Mouse (Mus musculus) CH12.LX (cell line): ENCODE data around the gene Vwa7. TPM values are rescaled to one million over a fixed set of nuclear protein-coding genes. Genes with fewer than 3 reads are reported as not detected.

ENCODE experiments used
- DNase-seq: peaks from one replicate; pipeline ENCODE4 v3.0.0-alpha.2; 2013; ENCODE audit errors: extremely low read depth
- H3K27ac ChIP-seq: 2 replicates; pipeline ENCODE4 v1.5.1; 2012; ENCODE audit warnings: low read depth, mild to moderate bottlenecking, control low read depth, moderate library complexity; ENCODE audit not compliant: insufficient read depth
- H3K27me3 ChIP-seq: replicated peaks from 2 replicates; pipeline ENCODE3; 2012; ENCODE audit warnings: inconsistent platforms
- H3K36me3 ChIP-seq, 2 experiments: replicated peaks in 1 of 2; 2 replicates each; pipeline versions ENCODE3 to v1.6.1; 2012; ENCODE audit warnings: inconsistent platforms in 1 of 2, low read length in 1 of 2, mild to moderate bottlenecking in 1 of 2, mixed read lengths in 1 of 2, moderate library complexity in 1 of 2; ENCODE audit not compliant: control insufficient read depth in 1 of 2, insufficient read depth in 1 of 2
- H3K4me1 ChIP-seq, 2 experiments: 2 replicates each; pipeline ENCODE4 v1.6.1; 2012; ENCODE audit warnings: inconsistent platforms in 1 of 2, moderate library complexity in 1 of 2; ENCODE audit not compliant: insufficient read depth in 2 of 2, control insufficient read depth in 1 of 2
- H3K4me2 ChIP-seq: 2 replicates; pipeline ENCODE4 v1.6.1; 2012; ENCODE audit warnings: low read depth, mild to moderate bottlenecking, control low read depth; ENCODE audit not compliant: poor library complexity, insufficient read depth, severe bottlenecking
- H3K4me3 ChIP-seq, 3 experiments: fragments of 150-350 bp in 1 of 3; sonication (generic) in 1 of 3; replicated peaks in 1 of 3; 2 replicates each; pipeline versions ENCODE3 to v1.5.1; 2011 to 2012; ENCODE audit warnings: low read depth in 2 of 3, low read length in 2 of 3, mild to moderate bottlenecking in 2 of 3, moderate library complexity in 2 of 3, control low read depth in 1 of 3, improper control_type of control experiment in 1 of 3, inconsistent platforms in 1 of 3, mixed read lengths in 1 of 3; ENCODE audit not compliant: poor library complexity in 1 of 3
- H3K79me2 ChIP-seq: replicated peaks from 2 replicates; pipeline ENCODE4 v1.6.1; 2012; ENCODE audit warnings: mild to moderate bottlenecking, moderate library complexity; ENCODE audit not compliant: control insufficient read depth, poor library complexity, insufficient read depth, severe bottlenecking; ENCODE audit errors: extremely low read depth
- H3K9ac ChIP-seq: 2 replicates; pipeline ENCODE4 v1.6.1; 2012; ENCODE audit warnings: low read depth, mild to moderate bottlenecking, control low read depth, moderate library complexity; ENCODE audit not compliant: insufficient read depth
- H3K9me3 ChIP-seq: replicated peaks from 2 replicates; pipeline ENCODE3; 2012; ENCODE audit warnings: low read length, inconsistent platforms, mixed read lengths
- BHLHE40 ChIP-seq: IDR thresholded peaks from 2 replicates; pipeline ENCODE4 v1.6.1; 2011; ENCODE audit warnings: mild to moderate bottlenecking, low read depth, low read length, improper control_type of control experiment
- CTCF ChIP-seq, 2 experiments: IDR thresholded peaks in 1 of 2; conservative IDR thresholded peaks in 1 of 2; 2 replicates each; pipeline ENCODE4 v1.5.1; 2011 to 2012; ENCODE audit warnings: low read depth in 2 of 2, low read length in 2 of 2, improper control_type of control experiment in 1 of 2, inconsistent platforms in 1 of 2, mild to moderate bottlenecking in 1 of 2, moderate library complexity in 1 of 2
- E2F4 ChIP-seq: IDR thresholded peaks from 2 replicates; pipeline ENCODE4 v1.6.1; 2011; ENCODE audit warnings: low read depth, low read length, improper control_type of control experiment; ENCODE audit not compliant: insufficient replicate concordance
- ELF1 ChIP-seq: IDR thresholded peaks from 2 replicates; pipeline ENCODE4 v1.6.1; 2014; ENCODE audit warnings: low read depth, mild to moderate bottlenecking, inconsistent platforms, low read length, improper control_type of control experiment
- EP300 ChIP-seq: IDR thresholded peaks from 2 replicates; pipeline ENCODE4 v1.6.1; 2011; ENCODE audit warnings: low read length, improper control_type of control experiment
- HCFC1 ChIP-seq: IDR thresholded peaks from 2 replicates; pipeline ENCODE4 v1.6.1; 2012; ENCODE audit warnings: low read depth, mild to moderate bottlenecking, inconsistent platforms, low read length, improper control_type of control experiment
- IRF4 ChIP-seq: IDR thresholded peaks from 2 replicates; pipeline ENCODE4 v1.6.1; 2014; ENCODE audit warnings: low read depth, mild to moderate bottlenecking, inconsistent platforms, low read length, improper control_type of control experiment
- JUN ChIP-seq: IDR thresholded peaks from 2 replicates; pipeline ENCODE4 v1.6.1; 2011; ENCODE audit warnings: low read depth, mild to moderate bottlenecking, low read length, improper control_type of control experiment, moderate library complexity; ENCODE audit not compliant: insufficient read depth
- JUND ChIP-seq: conservative IDR thresholded peaks from 2 replicates; pipeline ENCODE4 v1.6.1; 2011; ENCODE audit warnings: low read depth, low read length, improper control_type of control experiment
- MAZ ChIP-seq: IDR thresholded peaks from 2 replicates; pipeline ENCODE4 v1.6.1; 2012; ENCODE audit warnings: low read depth, mild to moderate bottlenecking, inconsistent platforms, low read length, improper control_type of control experiment, moderate library complexity
- NELFE ChIP-seq: IDR thresholded peaks from 2 replicates; pipeline ENCODE4 v1.6.1; 2011; ENCODE audit warnings: low read depth, low read length, improper control_type of control experiment
- NRF1 ChIP-seq: IDR thresholded peaks from 2 replicates; pipeline ENCODE4 v1.6.1; 2014; ENCODE audit warnings: low read depth, mild to moderate bottlenecking, inconsistent platforms, low read length, improper control_type of control experiment, moderate library complexity
- PAX5 ChIP-seq: IDR thresholded peaks from 2 replicates; pipeline ENCODE4 v1.6.1; 2012; ENCODE audit warnings: low read length, inconsistent platforms, mixed read lengths
- POLR2AphosphoS2 ChIP-seq: IDR thresholded peaks from 2 replicates; pipeline ENCODE4 v1.6.1; 2011; ENCODE audit warnings: low read depth, low read length, improper control_type of control experiment
- RCOR1 ChIP-seq: conservative IDR thresholded peaks from 2 replicates; pipeline ENCODE4 v1.6.1; 2012; ENCODE audit warnings: low read depth, mild to moderate bottlenecking, inconsistent platforms, low read length, improper control_type of control experiment
- SMC3 ChIP-seq: IDR thresholded peaks from 2 replicates; pipeline ENCODE4 v1.6.1; 2011; ENCODE audit warnings: low read depth, low read length, improper control_type of control experiment
- TCF12 ChIP-seq: IDR thresholded peaks from 2 replicates; pipeline ENCODE4 v1.6.1; 2014; ENCODE audit warnings: low read depth, mild to moderate bottlenecking, inconsistent platforms, low read length, improper control_type of control experiment
- ZKSCAN1 ChIP-seq: IDR thresholded peaks from 2 replicates; pipeline ENCODE4 v1.6.1; 2012; ENCODE audit warnings: low read depth, inconsistent platforms, low read length, improper control_type of control experiment, borderline replicate concordance
- ZNF384 ChIP-seq: IDR thresholded peaks from 2 replicates; pipeline ENCODE4 v1.6.1; 2012; ENCODE audit warnings: low read depth, low read length, improper control_type of control experiment, inconsistent platforms
- dilution Hi-C: fragments of 300-500 bp; cut with MboI; formaldehyde crosslinking; loops from 2 replicates; pipeline ENCODE4 v1.14.3; 2020; ENCODE audit warnings: low sequenced_read_pairs; ENCODE audit not compliant: extremely low pct_unique_long_range_greater_than_20kb, extremely low pct_ligation_motif_present
- in situ Hi-C: fragments of 300-500 bp; cut with MboI; formaldehyde crosslinking; loops from 3 replicates; pipeline ENCODE4 v1.14.3; 2019; ENCODE audit warnings: low sequenced_read_pairs, low pct_ligation_motif_present, low pct_unique_long_range_greater_than_20kb, mixed read lengths
- polyA plus RNA-seq: library from polyadenylated mRNA; unstranded; fragments of >175 nt; gene quantifications from 2 replicates; pipeline ENCODE4 v1.2.1, GENCODE M21; 2012; ENCODE audit warnings: low read depth; ENCODE audit not compliant: insufficient read length
- total RNA-seq, 2 experiments: library from RNA; depleted of rRNA; stranded (reverse); fragments of 300-350 nt in 1 of 2; fragments of >200 nt in 1 of 2; gene quantifications; 2 replicates each; pipeline ENCODE4 v1.2.3; 2012 to 2014

Vwa7 gene
- total and polyA plus RNA-seq, 3 experiments: 0.42 to 1.2 TPM; not detected in 1

DNA sequence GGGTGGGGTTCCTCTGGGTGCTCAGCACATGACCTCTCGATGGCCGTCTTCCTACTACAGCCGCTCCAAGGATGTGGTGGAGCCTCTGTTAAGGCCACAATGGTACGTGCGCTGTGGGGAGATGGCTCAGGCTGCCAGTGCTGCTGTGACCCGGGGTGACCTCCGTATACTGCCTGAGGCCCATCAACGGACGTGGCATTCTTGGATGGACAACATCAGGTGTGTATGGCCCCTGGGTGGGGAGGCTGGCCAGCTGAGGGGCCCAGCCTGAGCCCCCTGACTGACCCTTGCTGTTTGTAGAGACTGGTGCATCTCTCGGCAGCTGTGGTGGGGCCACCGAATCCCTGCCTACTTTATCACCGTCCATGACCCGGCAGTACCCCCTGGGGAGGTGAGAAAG, 3.9 kb upstream of the Vwa7 start:
- in situ Hi-C loops (loop anchor here (10.0 kb wide), 1 partner anchor 222 kb away; the partner anchor contains the start of genes Atp6v1g2 and Nfkbil1), dilution Hi-C loops (no loop called here)
- Histone ChIP-seq H3K4me2 (no peak overlapping the region), H3K27ac (no peak overlapping the region), H3K79me2 (peaks cover 4% of the 10 kb centered on the region; the same call in 1 of the 2 replicates), H3K4me3 (no peak overlapping the region), H3K27me3 (no peaks in the 10 kb centered on the region), H3K36me3 (peaks cover 87 to 98% of the 10 kb centered on the region in 2 experiments), H3K9ac (no peak overlapping the region), H3K4me1 (peaks cover 0 to 23% of the 10 kb centered on the region in 2 experiments; a peak in 2 of 4 replicates), H3K9me3 (no peaks in the 10 kb centered on the region)
- TF ChIP-seq HCFC1: no peak
- no peak for TF ChIP-seq MAZ
- no peak for TF ChIP-seq EP300
- no peak for TF ChIP-seq ZNF384
- no peak for TF ChIP-seq SMC3
- TF ChIP-seq ZKSCAN1: no peak
- no peak for TF ChIP-seq IRF4
- no peak for DNase-seq

DNA sequence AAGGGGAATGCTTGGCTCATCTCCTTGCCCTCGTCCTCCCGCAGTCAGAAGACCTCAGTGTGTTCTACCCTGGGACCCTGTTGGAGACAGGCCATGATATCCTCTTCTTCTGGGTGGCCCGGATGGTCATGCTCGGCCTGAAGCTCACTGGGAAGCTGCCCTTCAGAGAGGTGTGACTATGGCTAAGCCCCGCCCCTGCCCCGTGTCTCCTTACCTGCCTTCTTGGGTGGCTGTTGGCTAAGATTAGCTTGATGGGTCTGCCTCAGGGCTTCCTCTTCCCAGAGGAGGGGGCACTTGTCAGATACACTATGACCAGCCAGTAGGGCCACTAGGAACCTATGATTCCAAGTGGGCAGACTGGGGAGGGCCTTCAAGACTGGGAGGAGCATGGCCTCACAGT, 3.2 kb upstream of the Vwa7 start:
- in situ Hi-C loops: loop anchor here (10.0 kb wide), 1 partner anchor 222 kb away; the partner anchor contains the start of genes Atp6v1g2 and Nfkbil1
- Histone ChIP-seq H3K27ac (no peak overlapping the region), H3K4me2 (no peak overlapping the region), H3K27me3 (no peaks in the 10 kb centered on the region), H3K4me1 (peaks cover 0 to 17% of the 10 kb centered on the region in 2 experiments; a peak in 2 of 4 replicates), H3K9me3 (no peaks in the 10 kb centered on the region), H3K9ac (no peak overlapping the region), H3K36me3 (peaks cover 81 to 99% of the 10 kb centered on the region in 2 experiments), H3K79me2 (peaks cover 3% of the 10 kb centered on the region; the same call in 1 of the 2 replicates), H3K4me3 (no peak overlapping the region)
- TF ChIP-seq CTCF (conservative IDR thresholded peaks at IDR 0.05 in 1 of 2, IDR thresholded peaks at IDR 0.05 in 1 of 2; ENCODE audit: low read depth in 2 of 2, low read length in 2 of 2): no peak
- TF ChIP-seq NELFE: no peak
- TF ChIP-seq NRF1: no peak
- TF ChIP-seq RCOR1: no peak
- no peak for TF ChIP-seq ELF1
- dilution Hi-C loops: no loop called here
- no peak for DNase-seq

DNA sequence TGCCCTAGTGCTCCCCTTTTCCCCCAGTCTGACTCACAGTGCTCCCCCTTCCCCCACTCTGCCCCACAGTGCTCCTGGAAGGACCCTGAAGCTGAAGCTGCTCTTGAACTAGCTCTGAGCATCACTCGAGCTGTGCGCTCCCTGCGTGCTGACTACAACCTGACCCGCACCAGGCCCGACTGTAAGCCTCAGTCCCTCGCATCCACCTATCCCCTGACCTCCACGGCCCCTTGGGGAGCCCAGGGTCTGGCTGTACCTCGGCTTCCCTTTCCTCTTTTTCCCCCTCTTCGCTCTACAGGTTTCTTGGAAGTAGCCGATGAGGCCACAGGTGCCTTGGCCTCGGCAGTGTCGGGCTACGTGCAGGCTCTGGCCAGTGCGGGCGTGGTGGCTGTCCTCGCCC, 1.1 kb upstream of the Vwa7 start:
- Histone ChIP-seq H3K4me2 (no peak overlapping the region), H3K4me3 (no peak overlapping the region), H3K4me1 (0 out of 4 replicates have a peak, but pooled peaks cover 0 to 2% of the 10 kb centered on the region in 2 experiments), H3K27ac (no peak overlapping the region), H3K27me3 (no peaks in the 10 kb centered on the region)
- DNase-seq: no peak
- dilution Hi-C loops (no loop called here), in situ Hi-C loops (loop anchor here (10.0 kb wide), 1 partner anchor 220 kb away; the partner anchor contains the start of genes Atp6v1g2 and Nfkbil1)
- TF ChIP-seq NRF1 (no peak), JUND (no peak), BHLHE40 (no peak), JUN (no peak), PAX5 (no peak), TCF12 (no peak), POLR2AphosphoS2 (no peak), HCFC1 (no peak), E2F4 (no peak)
- TF ChIP-seq, all 38 proteins: peak for 0
- peaks cover 63 to 94% of the 10 kb centered on the region in 2 experiments for H3K36me3 ChIP-seq
- H3K9me3 ChIP-seq: no peaks in the 10 kb centered on the region
- H3K9ac ChIP-seq: no peak overlapping the region
- no peaks in the 10 kb centered on the region for H3K79me2 ChIP-seq
